Mouse (Mus musculus) lung, postnatal 25 days (tissue): ENCODE data around the gene Ncaph.

Experiments
- DNase-seq: peaks from one replicate; pipeline ENCODE4 v3.0.0; 2022; ENCODE audit warnings: low spot score

Gene Ncaph

DNA sequence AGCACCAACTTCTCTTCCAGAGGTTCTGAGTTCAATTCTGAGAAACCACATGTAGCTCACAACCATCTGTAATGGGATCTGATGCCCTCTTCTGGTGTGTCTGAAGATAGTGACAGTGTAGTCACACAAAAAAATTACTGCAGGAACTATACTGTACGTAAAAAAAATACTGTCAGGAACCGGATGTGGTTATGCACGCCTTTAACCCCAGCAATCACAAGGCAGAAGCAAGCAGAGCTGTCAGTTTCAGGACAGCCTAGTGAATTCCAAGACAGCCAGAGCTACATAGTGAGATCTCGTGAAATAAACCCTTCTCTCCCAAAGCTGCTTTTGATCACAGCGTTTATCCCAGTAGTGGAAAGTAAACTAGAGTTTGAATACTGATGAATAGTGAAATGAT lies 47.5 kb downstream of the Ncaph start:
- no peak for DNase-seq

DNA sequence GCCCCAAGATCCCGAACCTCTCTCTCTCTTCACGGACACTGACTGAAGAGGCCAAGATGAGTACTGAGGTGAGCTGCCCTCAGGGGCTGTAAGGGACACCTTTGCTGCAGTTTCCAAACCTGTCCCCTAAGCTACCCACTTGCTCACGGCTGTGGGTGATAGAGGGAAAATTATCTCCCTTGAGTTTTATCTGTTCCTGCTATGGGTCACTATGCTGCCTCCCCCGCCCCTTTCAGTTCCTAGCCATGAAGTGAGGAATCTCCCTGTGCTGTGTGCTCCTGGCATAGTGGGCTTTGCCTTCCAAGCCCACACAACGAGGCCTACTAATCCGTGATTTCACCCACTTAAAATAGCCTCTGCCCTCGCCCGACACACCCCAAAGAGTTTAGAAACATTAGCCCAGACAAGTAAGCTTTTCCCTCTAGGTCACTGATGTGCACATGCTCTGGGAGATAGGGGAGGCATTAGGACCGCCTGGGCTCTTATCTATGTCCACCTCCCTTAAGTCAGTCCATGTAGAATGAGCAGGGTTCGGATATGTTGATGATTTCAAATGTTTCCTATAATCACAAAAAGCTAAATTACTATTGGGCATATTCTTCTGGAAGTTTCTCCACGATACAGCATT lies 53.0 kb downstream of the Ncaph start:
- DNase-seq: no peak

DNA sequence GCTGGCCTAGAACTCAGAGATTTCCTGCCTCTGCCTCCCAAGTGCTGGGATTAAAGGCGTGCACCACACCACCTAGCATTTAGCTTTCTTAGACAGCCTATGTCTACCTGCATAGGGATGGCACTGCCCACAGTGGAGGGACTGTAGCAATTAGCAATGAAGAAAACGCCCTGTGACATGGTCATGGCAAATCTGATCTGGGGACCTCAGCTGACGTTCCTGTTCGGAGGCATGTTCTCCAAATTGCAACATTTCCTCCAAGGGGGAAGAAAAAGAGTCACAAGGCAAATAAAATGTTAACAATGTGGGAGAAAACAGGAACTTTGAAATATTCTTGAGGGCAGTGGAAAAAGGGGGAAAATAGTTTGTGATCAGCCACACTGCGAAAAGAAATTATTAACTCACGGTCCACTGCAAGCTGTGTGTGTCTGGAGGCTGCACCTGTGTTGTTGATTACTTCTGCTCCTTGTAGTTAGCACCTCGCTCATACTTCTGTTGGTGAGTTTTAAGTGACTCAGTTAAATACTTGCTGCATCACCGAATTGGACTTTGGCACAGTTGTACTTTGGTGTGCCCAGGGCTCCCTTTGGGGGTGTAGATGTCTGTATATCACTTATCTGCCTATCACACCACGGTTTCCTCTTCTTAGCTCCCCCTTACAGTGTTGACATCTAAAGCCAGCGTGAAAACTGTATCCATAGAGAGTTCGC lies 53.7 kb downstream of the Ncaph start:
- peak; percentile 25 for DNase-seq

DNA sequence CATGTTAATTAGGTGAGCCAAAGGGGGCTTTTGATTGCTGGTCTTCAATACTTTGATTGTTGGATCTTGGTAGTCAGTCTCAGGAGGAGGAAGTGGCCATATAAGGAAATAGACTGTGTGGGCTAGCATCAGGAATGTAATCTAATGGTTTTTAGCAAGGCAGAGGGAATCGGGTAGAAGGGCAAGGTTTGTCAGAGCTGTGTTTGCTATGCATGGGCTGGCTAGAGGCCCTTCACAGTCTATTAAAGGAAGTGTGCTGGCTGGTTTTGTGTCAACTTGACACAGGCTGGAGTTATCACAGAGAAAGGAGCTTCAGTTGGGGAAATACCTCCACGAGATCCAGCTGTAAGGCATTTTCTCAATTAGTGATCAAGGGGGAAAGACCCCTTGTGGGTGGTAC lies 54.7 kb downstream of the Ncaph start:
- peak; percentile 12 for DNase-seq

DNA sequence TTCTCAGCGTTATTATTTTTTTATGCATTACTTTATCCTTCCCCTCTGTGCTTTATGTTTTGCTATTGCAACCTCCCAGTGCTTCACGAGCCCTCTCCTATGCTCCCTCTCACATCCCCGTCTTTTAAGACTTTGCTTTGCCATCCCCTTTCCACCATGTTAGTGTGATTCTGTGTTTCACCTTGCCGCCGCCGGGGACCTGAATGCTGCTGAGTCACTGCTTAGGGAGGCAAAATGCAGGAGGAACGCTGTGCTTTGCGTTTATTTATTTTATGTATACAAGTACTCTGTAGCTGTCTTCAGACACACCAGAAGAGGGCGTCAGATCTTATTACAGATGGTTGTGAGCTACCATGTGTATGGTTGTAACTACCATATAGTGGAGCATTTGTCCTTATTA lies 56.1 kb downstream of the Ncaph start:
- no peak for DNase-seq

DNA sequence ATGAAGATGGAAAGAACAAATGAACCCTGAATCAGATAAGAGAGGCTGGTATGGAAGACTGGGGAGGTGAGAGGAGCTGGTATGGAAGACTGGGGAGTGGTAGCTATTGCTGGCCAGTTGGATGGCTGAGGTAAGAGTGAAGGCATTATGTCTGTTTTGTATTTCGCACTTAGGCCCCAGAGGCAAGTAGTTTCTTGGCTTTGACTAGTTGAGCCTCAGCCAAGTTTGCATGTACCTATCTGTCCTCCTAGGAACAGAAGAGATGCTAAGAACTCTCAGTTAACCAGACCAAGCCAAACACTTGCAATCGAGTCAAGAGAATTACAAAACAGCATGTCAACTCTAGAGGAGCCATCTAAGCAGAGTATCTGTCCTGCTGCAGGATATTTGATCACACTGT lies 59.6 kb downstream of the Ncaph start:
- DNase-seq: no peak

DNA sequence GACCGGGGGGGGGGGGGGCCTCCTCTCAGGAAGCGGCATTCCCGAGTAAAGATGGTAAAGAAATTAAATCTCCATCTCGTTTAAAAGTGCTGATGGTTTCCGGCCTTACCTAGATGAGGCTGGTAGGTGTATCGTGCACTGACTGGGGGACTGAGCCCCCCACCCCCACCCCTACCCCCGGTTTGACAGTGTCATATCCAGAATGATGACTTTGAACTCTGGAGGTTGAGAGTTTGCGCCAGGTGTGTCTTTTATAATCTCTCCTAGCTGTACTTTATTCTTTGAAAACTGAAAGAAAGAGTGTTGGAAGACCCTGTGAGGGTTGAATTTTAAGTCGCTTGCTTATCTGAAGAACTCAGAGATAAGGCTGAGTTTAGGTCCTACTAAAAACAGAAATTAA lies 62.9 kb downstream of the Ncaph start:
- no peak for DNase-seq

DNA sequence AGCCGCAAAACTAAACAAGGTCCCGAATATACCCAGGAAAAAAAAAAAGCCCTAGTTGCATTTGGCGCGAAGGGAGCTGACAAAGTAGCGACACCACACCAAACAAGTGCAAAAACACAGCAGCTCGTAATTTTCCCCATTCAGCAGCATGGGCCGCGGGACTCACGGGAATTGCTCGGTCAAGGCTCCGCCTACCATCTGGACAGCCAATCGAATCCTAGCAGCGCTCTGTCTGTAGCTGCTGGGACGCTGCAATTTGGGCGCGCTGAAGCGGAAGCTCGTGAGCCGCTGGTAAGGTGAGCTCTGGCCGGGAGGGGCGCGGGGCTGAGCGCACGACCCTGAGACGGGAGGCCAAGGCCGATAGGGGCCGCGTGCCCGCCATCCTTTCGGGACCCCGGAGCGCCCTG lies 63.3 kb downstream of the Ncaph start, which contains the start of gene Blvra:
Gene Blvra (plus strand): TSS at position 231 of the 407 bp plus-strand sequence.
- DNase-seq: peak; percentile 90

DNA sequence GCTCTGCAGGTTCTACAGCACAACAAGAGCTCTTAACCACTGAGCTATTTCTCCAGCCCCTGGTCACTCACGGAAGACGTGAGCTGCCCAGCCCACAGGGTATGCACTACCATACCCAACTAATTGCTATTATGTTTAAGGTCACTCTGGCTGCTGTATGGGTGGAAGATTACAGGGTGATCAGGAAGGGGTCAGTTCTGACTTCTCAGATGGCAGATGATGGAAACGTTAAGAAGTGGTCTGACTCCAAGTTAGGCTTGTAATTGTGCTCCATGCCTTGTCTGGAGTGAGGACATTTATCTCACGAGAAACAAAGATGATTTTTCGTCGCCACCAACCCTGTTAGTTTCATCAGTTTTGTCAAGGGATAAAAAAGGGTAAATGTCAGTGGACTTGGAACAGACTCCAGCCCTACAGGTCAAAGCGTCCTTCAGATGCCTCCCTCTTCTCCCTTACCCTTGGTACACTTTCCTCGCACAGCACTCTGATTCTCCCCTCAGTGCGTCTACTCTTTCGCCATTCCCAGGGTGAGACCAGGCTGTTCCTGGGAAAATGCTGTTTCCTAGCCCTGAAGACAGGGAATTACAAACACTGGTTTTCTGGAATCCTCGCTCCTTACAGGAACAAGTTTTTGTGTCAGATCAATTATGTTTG lies 63.8 kb downstream of the Ncaph start:
- DNase-seq: no peak

DNA sequence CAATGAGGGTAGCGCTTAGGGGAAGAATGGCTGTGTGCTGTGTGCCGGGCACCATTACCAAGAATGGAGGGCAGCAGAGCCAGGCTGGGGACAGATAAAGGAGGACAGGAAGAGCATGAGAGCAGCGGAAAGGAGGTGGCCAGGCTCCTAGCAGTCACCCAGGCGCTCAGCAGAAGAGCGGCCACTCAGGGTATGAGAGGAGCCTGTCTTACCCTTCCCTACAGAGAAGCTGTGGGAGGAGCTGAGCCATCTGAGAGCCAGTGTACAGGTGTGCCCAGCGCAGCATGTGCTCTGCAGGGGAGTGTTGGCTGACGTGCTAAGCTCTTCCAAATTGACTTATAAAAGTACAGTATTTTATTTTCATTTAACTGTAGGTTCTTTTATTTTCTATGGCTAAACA lies 64.9 kb downstream of the Ncaph start:
- DNase-seq: no peak

DNA sequence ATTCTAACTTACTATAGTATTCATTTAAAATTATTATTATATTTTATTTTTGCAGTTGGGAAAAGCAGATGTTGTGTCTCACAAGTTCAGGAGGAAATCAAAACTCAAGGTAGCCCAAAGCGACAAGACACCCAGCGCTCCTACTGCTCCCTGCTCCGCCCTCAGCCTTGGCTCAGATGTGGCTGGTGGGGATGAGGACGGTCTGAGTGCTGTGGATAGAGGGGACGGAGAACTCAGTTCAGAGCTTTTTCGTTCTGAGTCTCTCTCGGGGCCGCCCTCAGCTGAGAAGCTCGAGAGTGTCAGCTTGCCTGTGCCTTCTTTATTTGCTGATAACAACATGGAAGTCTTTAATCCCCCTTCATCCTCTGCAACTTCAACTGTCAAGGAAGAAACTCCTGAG lies 72.3 kb downstream of the Ncaph start:
- no peak for DNase-seq
